Mouse (Mus musculus) WW6 (cell line): Measurements from ENCODE around the gene Ifnl3.
"Not testable (repeated sequence)": the region's sequence is repeated elsewhere in the genome, so short reads cannot be mapped to it uniquely, and the experiment has no call there.

Experiments
- DNase-seq: peaks from one replicate; pipeline ENCODE4 v3.0.0-alpha.2; 2013; ENCODE audit warnings: low read depth, low spot score

The Ifnl3 gene

DNA sequence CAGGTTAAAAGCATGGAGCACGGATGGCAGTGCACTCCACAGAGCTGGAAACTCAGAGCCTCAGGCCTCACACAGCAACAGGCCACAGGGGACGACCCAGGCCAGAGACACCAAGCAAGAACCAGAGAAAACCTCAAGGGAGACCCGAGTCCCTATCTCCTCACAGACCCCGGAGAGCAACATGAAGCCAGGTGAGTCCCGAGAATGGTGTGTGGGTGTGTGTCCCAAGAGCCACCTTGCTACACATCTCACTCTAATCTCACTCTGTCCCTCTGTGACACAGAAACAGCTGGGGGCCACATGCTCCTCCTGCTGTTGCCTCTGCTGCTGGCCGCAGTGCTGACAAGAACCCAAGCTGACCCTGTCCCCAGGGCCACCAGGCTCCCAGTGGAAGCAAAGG is at the start of gene Ifnl3:
TSS of gene Ifnl3 (plus strand) at position 301 of the 400 bp plus-strand sequence.
- not testable (repeated sequence) for DNase-seq

- DNase-seq = no peak
Observed at GRCm38 (mm10) chr7:28476191-28476590, 46.4 kb upstream of the Ifnl3 start.

GRCm38 (mm10) chr7:28477363-28477762 is 45.3 kb upstream of the Ifnl3 start:
- DNase-seq = no peak

DNA sequence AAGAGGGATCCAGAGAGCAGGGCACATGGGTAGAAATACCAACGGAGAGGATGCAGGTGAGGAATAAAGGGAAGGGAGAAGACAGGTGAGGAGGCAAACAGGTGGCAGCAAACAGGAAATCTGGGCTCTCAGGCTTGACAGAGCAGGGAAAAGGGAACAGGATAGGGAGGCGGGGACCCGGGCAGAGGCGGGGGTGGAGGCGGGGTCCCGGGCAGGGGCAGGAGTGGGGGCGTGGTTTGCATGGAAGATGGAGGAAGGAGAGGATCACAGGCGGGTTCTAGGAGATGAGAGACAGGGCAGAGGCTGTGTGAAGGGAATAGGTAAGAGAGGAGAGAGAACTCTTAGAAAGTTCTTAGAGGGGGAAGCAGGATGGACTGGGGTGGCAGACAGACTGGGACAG is 43.8 kb upstream of the Ifnl3 start:
- DNase-seq = no peak

DNA sequence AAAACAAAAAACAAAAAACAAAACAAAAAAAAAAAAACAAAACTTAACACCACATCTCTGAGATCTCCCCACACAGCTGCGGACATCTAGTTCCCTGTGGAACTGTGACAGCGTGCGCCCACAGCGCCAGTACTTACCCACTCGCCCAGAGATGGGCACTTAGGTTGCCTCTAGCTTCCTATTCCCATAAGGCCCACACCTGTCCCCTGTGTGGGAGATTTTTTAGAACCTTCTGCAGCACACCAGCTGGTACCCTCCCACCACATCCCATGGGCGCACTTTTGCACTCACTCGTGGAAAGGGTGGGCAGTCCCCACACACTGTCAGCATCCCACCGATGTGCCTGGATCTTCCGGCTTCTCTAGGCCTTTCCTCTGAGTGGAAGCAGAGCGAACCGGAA is 39.8 kb upstream of the Ifnl3 start:
- no peak for DNase-seq

DNA sequence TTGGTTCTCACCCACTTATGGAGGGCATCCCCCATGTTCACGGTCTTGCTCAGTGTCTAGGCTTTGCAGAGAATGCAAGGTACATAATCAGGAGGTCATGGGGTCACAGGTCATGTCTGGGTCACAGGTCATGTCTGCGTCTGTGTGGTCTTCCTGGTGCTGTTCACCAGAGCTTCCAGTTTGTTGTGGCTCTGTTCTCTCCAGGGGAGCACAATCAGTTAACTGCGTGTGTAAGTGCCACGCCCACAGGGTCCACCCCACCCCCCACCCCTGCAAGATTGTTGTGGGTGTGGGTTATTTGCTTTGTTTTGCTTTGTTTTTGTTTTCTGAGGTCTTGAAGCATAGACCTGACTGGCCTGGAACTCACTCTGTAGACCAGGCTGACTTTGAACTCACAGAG is 38.4 kb upstream of the Ifnl3 start:
- no peak for DNase-seq

DNA sequence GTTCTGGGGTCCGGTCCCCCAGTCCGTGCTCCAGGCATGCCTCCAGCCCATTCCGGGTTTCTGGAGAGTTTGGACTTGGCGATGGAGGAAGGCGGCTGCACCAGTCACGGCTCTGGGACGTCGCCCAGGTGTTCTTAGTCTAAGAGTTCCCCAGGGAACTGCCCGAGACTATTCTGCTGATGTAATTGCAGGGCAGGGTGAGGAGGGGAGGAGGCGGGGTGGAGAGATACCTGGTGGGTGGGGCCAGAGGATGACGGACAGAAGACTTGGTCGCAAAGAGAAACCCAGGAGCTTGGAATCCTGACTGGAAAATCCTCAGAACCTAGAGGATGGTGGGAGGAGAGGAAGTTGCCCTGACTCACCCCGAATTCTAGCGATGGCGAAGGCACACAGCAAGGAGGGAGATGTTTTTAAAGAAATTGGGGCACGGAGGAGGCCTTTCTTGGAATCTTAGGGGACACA is 34.6 kb upstream of the Ifnl3 start:
- peak; percentile 76 for DNase-seq

DNA sequence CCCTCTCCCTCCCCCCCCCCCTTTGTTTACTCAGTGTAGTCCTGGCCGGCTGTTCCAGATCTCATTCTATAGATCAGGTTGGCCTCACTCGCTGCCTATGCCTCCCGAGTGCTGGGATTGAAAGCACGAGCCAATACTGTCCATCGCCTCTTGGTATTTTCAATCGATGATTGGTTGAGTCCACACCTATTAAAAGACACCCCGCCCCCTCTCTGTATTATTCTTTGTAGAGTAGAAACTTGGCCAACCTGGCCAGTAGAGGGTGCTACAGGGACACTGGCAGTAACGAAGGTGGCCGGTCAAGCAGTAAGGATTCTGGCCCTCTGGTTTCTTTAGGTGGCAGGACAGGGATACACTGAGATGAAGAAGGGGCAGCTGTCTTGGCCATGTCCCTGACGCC is 32.2 kb upstream of the Ifnl3 start:
- peak; percentile 79 for DNase-seq

- no peak for DNase-seq
Observed at GRCm38 (mm10) chr7:28490903-28491302, 31.7 kb upstream of the Ifnl3 start.

GRCm38 (mm10) chr7:28492310-28492709 is 30.3 kb upstream of the Ifnl3 start:
- peak; percentile 57 for DNase-seq

GRCm38 (mm10) chr7:28495426-28495825 is 27.2 kb upstream of the Ifnl3 start:
- no peak for DNase-seq

- DNase-seq = no peak
Observed at GRCm38 (mm10) chr7:28505585-28505984, 17.1 kb upstream of the Ifnl3 start.

DNA sequence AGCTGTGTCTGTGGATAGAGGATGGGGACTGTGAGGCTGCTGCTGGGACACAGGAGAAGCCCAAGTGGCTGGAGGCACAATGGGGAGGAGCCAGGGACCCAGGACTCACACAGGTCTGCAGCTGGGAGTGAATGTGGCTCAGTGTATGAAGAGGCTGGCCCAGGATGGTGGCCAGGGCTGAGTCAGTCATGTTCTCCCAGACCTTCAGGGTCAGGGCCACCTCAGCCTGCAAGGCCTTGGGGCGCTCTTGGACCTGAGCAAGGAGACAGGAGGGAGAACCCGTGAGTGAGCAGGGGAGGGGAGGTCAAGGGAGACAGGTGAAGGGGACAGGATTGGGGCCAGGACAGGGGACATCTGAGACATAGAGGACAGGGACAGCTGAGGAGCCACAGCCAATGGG is 13.5 kb upstream of the Ifnl3 start:
- not testable (repeated sequence) for DNase-seq

DNA sequence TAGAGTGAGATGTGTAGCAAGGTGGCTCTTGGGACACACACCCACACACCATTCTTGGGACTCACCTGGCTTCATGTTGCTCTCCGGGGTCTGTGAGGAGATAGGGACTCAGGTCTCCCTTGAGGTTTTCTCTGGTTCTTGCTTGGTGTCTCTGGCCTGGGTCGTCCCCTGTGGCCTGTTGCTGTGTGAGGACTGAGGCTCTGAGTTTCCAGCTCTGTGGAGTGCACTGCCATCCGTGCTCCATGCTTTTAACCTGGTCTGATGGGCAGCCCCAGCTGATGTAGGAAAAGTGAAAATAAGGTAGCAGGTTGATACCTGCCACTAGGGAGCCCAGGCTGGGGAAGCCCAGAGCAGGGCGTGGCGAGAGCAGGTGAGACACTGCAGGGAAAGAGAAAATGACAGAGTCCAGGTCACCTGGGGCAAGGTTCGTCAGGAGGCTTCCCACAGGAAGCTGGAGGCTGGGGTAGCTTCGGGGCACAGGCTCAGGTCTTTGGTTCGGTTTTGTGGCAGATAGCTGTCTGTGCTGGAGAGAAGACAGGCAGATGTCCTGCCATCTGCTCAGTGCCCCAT is 12.1 kb upstream of the Ifnl3 start, which contains the start of gene Ifnl2:
TSS of gene Ifnl2 (minus strand) at position 51 of the 570 bp plus-strand sequence.
- not testable (repeated sequence) for DNase-seq

GRCm38 (mm10) chr7:28511441-28511840 is 11.2 kb upstream of the Ifnl3 start:
- DNase-seq = no peak

DNA sequence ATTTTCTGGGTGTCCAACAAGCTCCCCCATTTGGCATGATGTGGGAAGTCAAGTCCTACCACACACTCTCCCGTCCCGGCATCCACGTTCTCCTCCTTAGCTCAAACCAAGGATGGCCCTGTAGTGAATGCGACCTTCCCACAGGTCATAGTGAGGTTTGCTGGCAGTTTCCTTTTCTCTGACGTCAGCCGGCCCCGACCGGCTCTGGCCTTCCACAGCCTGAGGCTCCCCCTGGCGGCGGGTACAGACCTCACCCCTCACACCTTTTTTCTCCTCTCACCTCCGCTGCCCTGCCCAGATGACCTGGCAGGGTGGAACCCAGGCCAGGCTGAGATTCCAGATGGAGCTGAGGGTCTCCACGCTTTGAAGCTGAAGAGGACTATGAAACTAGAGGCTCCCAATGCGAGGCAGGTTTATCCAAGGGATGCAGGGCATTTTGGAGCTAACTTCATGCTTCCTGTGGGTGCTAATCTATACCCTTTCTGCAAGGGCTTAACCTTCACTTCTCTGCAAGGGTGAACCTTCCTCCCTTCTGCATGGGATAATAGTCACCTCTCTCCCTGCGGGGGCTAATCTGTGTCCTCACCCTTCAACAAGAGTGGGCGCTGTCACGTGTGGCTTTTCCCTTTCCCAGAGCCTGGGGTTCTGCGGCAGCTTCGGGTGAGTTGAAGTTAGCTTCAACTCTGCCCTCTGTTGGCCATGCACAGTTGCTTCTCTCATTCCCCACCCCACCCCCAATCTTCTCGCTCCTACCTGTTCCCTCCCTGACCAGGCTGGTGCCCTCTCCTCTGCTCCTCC is 5.5 kb downstream of the Ifnl3 start:
- DNase-seq = peak; percentile 82

DNA sequence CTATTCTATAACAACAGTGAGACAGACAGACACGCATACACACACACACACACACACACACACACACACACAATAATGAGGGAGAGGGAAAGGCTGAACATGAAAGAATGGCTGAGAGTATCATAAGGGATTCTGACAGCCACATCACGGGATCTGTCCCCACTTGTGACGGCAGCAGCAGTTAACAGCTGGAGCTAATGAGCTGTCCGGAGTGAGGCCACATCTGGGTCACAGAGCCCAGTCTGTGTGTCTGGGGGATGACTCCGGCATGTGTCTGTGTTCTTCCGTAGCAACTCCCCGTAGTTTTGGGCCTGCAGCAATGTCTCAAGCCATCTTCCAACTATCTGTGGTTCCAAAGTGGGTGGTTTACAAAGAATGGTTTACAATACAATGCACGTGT is 9.4 kb downstream of the Ifnl3 start:
- DNase-seq = no peak

DNA sequence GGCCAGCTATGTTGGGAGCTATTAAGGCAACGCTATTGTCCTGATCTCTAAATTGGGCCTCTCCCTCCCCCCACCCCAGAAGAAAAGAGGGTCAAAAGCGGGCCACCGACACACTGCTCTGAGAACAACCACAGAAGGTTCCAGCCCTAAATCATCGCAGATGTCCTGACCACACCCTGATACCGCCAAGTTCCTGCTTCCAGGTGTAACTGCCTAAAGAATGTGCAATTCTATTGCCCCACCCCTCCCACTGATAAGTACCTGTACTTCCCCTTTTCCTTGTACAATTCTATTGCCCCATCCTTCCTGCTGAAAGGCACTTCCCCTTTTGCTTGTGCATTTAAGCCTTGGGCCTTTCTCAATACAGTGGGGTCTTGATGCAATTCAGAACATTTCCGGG is 16.2 kb downstream of the Ifnl3 start:
- DNase-seq = not testable (repeated sequence)

GRCm38 (mm10) chr7:28540526-28540925 is 17.9 kb downstream of the Ifnl3 start, which contains the start of gene Sycn:
Gene Sycn, plus strand, starts transcription at chr7:28540885.
- no peak for DNase-seq

GRCm38 (mm10) chr7:28544051-28544601 is 21.5 kb downstream of the Ifnl3 start:
- DNase-seq = no peak

- DNase-seq = no peak
Observed at GRCm38 (mm10) chr7:28545048-28545890, 22.6 kb downstream of the Ifnl3 start.

GRCm38 (mm10) chr7:28545891-28546210 is 23.2 kb downstream of the Ifnl3 start:
- DNase-seq = no peak
